Comparison of ENCODE assay signal across 21 mouse cellular contexts in the genomic region with DNA sequence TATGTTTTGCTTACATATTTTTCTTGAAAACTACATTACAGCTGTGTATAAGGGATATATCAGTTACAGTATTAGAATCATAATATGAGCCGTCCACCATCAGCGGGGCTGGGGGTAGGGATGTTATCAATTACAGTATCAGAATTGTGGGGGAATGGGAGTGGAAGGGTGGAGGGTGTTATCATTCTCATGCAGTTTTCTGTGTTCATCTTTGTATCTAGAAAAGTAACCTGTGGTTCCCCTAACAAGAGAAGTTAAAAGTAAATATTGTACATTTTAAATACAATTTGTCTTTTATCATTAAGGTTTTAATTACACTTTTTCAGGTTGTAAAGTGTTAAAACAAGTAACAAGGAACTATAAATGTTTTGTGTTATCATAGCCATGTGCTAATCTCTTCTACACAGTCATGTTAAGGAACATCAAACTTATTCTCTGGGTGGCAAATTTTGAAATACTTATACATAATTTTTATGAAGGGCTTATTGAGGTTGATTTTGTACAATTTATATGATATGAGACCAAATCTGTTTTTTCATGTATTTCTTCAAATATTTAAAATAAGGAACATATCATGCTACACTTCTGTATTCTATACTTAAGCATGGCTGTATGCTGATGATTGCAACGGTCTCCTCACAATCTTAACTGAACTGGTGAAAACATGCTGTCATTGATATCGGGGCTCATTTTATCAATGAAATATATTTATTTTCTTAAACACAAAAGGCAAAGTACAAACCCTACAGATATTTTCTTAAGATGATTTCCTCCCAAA.
DNase-seq lines count a peak whose midpoint lies in the region; ATAC-seq and TF ChIP-seq lines count a peak whose summit lies in the region.
"Had no signal": no experiment of that assay in that cellular context is flagged by ENCODE, and none has a peak within 500 bp of the region (broad histone marks: within the 10 kb centered on the region; RNA-seq: fewer than 3 reads in every experiment).

No protein-coding gene starts in this region.

- TF ChIP-seq POLR2A in MEL (IDR thresholded peaks at IDR 0.05; ENCODE audit: control insufficient read depth in 1 of 2, insufficient read depth in 1 of 2, low read depth in 1 of 2, low read length in 2 of 2, poor library complexity in 1 of 2): no peak

- H3K27me3 ChIP-seq in MEL (ENCODE audit: control insufficient read depth in 1 of 2, insufficient read depth in 2 of 2, low read length in 2 of 2): no peaks in the 10 kb centered on the region
- no peaks in the 10 kb centered on the region for H3K27me3 ChIP-seq in liver, embryonic 13.5 days
- no peaks in the 10 kb centered on the region for H3K27me3 ChIP-seq in liver, postnatal 0 days (ENCODE audit: insufficient read depth, low read length)
- H3K27me3 ChIP-seq: embryonic facial prominence, embryonic 15.5 days; forebrain, embryonic 15.5 days; heart, embryonic 12.5 days; hindbrain, embryonic 15.5 days had no signal

- H3K9me3 ChIP-seq in MEL (replicated peaks; ENCODE audit: insufficient read depth, low read length): no peaks in the 10 kb centered on the region
- no peaks in the 10 kb centered on the region for H3K9me3 ChIP-seq in liver, embryonic 13.5 days (replicated peaks)
- H3K9me3 ChIP-seq in liver, postnatal 0 days (ENCODE audit: low read length): no peaks in the 10 kb centered on the region
- H3K9me3 ChIP-seq: embryonic facial prominence, embryonic 15.5 days; forebrain, embryonic 15.5 days; heart, embryonic 12.5 days; hindbrain, embryonic 15.5 days had no signal

- 15% methylated on average over 4 of the region's 4 CpGs for WGBS in liver, embryonic 13.5 days (ENCODE audit: insufficient replicate concordance)
- WGBS in liver, postnatal 0 days (ENCODE audit: insufficient replicate concordance): 45% methylated on average over 4 of the region's 4 CpGs

- peak; percentile 88 to 93 for TF ChIP-seq EP300 in MEL (IDR thresholded peaks at IDR 0.05; ENCODE audit: low read depth in 1 of 2, low read length in 2 of 2)
- TF ChIP-seq EP300 in liver, postnatal 0 days (IDR thresholded peaks at IDR 0.05; ENCODE audit: low read depth): peak; percentile 76

- H3K4me3 ChIP-seq in MEL (ENCODE audit: control insufficient read depth in 1 of 2, insufficient read depth in 1 of 2, low read depth in 2 of 2, low read length in 2 of 2): peak overlapping the region in 1 of 2 experiments; percentile 23; a peak in 1 of 4 replicates
- no peak overlapping the region for H3K4me3 ChIP-seq in liver, embryonic 13.5 days (replicated peaks)
- no peak overlapping the region for H3K4me3 ChIP-seq in liver, postnatal 0 days (ENCODE audit: low read depth, low read length)
- H3K4me3 ChIP-seq: embryonic facial prominence, embryonic 15.5 days; erythroblast, embryonic 14.5 days; forebrain, embryonic 15.5 days; heart, adult 2 months; heart, embryonic 12.5 days; hindbrain, embryonic 15.5 days had no signal

- peak overlapping the region; percentile 98 for H3K27ac ChIP-seq in MEL (ENCODE audit: control insufficient read depth, low read depth, low read length)
- peak overlapping the region; percentile 83 for H3K27ac ChIP-seq in liver, embryonic 13.5 days
- H3K27ac ChIP-seq in liver, postnatal 0 days (ENCODE audit: low read depth): no peak overlapping the region
- H3K27ac ChIP-seq: embryonic facial prominence, embryonic 15.5 days; forebrain, embryonic 15.5 days; heart, adult 2 months; hindbrain, embryonic 15.5 days had no signal

- H3K9ac ChIP-seq in MEL (ENCODE audit: control insufficient read depth, low read depth, low read length, poor library complexity, severe bottlenecking): no peak overlapping the region; the same call in 1 of the 2 replicates
- no peak overlapping the region for H3K9ac ChIP-seq in liver, embryonic 13.5 days
- no peak overlapping the region for H3K9ac ChIP-seq in liver, postnatal 0 days (replicated peaks)
- H3K9ac ChIP-seq: embryonic facial prominence, embryonic 15.5 days; forebrain, embryonic 15.5 days; heart, embryonic 12.5 days; hindbrain, embryonic 15.5 days had no signal

- no peak overlapping the region for H3K4me2 ChIP-seq in liver, embryonic 13.5 days
- H3K4me2 ChIP-seq in liver, postnatal 0 days (ENCODE audit: low read depth, low read length): no peak overlapping the region
- H3K4me2 ChIP-seq: embryonic facial prominence, embryonic 15.5 days; forebrain, embryonic 15.5 days; heart, embryonic 12.5 days; hindbrain, embryonic 15.5 days had no signal

- no peaks in the 10 kb centered on the region for H3K79me2 ChIP-seq in MEL (ENCODE audit: control insufficient read depth, insufficient read depth, low read length, poor library complexity)

- H3K4me1 ChIP-seq in MEL (ENCODE audit: control insufficient read depth in 1 of 2, insufficient read depth in 2 of 2, low read length in 2 of 2): peaks cover 17 to 29% of the 10 kb centered on the region in 2 experiments
- H3K4me1 ChIP-seq in liver, embryonic 13.5 days (replicated peaks): peaks cover 52% of the 10 kb centered on the region
- peaks cover 8% of the 10 kb centered on the region; the same call in 1 of the 2 replicates for H3K4me1 ChIP-seq in liver, postnatal 0 days (ENCODE audit: insufficient read depth)
- H3K4me1 ChIP-seq: embryonic facial prominence, embryonic 15.5 days; forebrain, embryonic 15.5 days; heart, embryonic 12.5 days; hindbrain, embryonic 15.5 days had no signal

- ATAC-seq in erythroid progenitor cell, adult 5-6 weeks (replicated peaks; ENCODE audit: low FRiP score, poor library complexity, severe bottlenecking): peak; percentile 27; the same call in 1 of the 2 replicates
- ATAC-seq in liver, embryonic 13.5 days (ENCODE audit: low read depth): peak; percentile 83
- ATAC-seq in liver, postnatal 0 days: no peak
- ATAC-seq: forebrain, embryonic 15.5 days; inflammation-experienced regulatory T-cells, adult 6 months had no signal

- H3K36me3 ChIP-seq in MEL (ENCODE audit: control insufficient read depth in 1 of 2, insufficient read depth in 2 of 2, low read length in 2 of 2): peaks cover 0 to 33% of the 10 kb centered on the region in 2 experiments; a peak in 3 of 4 replicates
- H3K36me3 ChIP-seq in liver, embryonic 13.5 days: no peaks in the 10 kb centered on the region
- no peaks in the 10 kb centered on the region for H3K36me3 ChIP-seq in liver, postnatal 0 days (replicated peaks; ENCODE audit: insufficient read depth, low read length)
- H3K36me3 ChIP-seq: forebrain, embryonic 15.5 days; hindbrain, embryonic 15.5 days had no signal

- peak; percentile 66 for DNase-seq in MEL (ENCODE audit: low read depth, low spot score)
- peak; percentile 50 for DNase-seq in liver, embryonic 13.5 days
- no peak for DNase-seq in liver, postnatal 0 days
- no peak for DNase-seq in cerebellum, adult 11 months
- DNase-seq in cerebellum, postnatal 36 days: no peak
- no peak for DNase-seq in heart, postnatal 36 days
- DNase-seq in adrenal gland, postnatal 14 days: no peak
- DNase-seq: adrenal gland, adult 2 months; adrenal gland, postnatal 36 days; cerebellum, adult 18-20 months; cerebellum, adult 9-11 months; embryo, embryonic 11 days; gastrocnemius, postnatal 10 days; heart, adult 2 months had no signal

- TF ChIP-seq RAD21 in MEL (IDR thresholded peaks at IDR 0.05; ENCODE audit: low read depth, low read length): no peak

- no peak for TF ChIP-seq CTCF in MEL (IDR thresholded peaks at IDR 0.05 in 2 of 3, conservative IDR thresholded peaks at IDR 0.05 in 1 of 3; ENCODE audit: control insufficient read depth in 1 of 3, insufficient read depth in 1 of 3, low read depth in 2 of 3, low read length in 3 of 3, poor library complexity in 1 of 3, severe bottlenecking in 1 of 3)
- no peak for TF ChIP-seq CTCF in liver, postnatal 0 days (IDR thresholded peaks at IDR 0.05; ENCODE audit: low read depth)

- intact Hi-C loops in heart, postnatal 36 days (cut with DNase I): no loop called here

TF ChIP-seq in MEL, 35 proteins besides CTCF, POLR2A, EP300 and RAD21:
- TF ChIP-seq USF1 (IDR thresholded peaks at IDR 0.05; ENCODE audit: low read depth, low read length) (no peak), USF2 (IDR thresholded peaks at IDR 0.05; ENCODE audit: borderline replicate concordance in 1 of 2, insufficient read depth in 1 of 2, low read depth in 1 of 2, low read length in 2 of 2) (no peak), RCOR1 (IDR thresholded peaks at IDR 0.05; ENCODE audit: low read depth, low read length) (peak; percentile 37; the same call in 1 of the 2 replicates), SIN3A (IDR thresholded peaks at IDR 0.05; ENCODE audit: low read length) (peak; percentile 79), ZMIZ1 (IDR thresholded peaks at IDR 0.05; ENCODE audit: low read depth, low read length) (no peak), ETS1 (IDR thresholded peaks at IDR 0.05; ENCODE audit: low read depth, low read length) (peak; percentile 56; the same call in 1 of the 2 replicates), ZKSCAN1 (IDR thresholded peaks at IDR 0.05; ENCODE audit: low read depth, low read length) (no peak), MYC (IDR thresholded peaks at IDR 0.05; ENCODE audit: low read depth, low read length) (peak; percentile 46; the same call in 1 of the 2 replicates), MYB (IDR thresholded peaks at IDR 0.05; ENCODE audit: low read depth, low read length) (peak; percentile 92), ELF1 (IDR thresholded peaks at IDR 0.05; ENCODE audit: low read depth, low read length) (no peak), HCFC1 (IDR thresholded peaks at IDR 0.05; ENCODE audit: low read depth, low read length) (no peak), TCF12 (IDR thresholded peaks at IDR 0.05; ENCODE audit: low read depth, low read length) (peak; percentile 81), POLR2AphosphoS2 (IDR thresholded peaks at IDR 0.05; ENCODE audit: low read length) (no peak), BHLHE40 (IDR thresholded peaks at IDR 0.05; ENCODE audit: borderline replicate concordance, low read depth, low read length) (no peak), GATA1 (IDR thresholded peaks at IDR 0.05; ENCODE audit: low read depth, low read length) (peak; percentile 85), KAT2A (conservative IDR thresholded peaks at IDR 0.05; ENCODE audit: low read depth, low read length) (0 out of 2 replicates have a peak, but pooled peaks have one; percentile 24), TAL1 (IDR thresholded peaks at IDR 0.05; ENCODE audit: low read length) (peak; percentile 45), MXI1 (IDR thresholded peaks at IDR 0.05; ENCODE audit: low read depth, low read length) (peak; percentile 67), UBTF (IDR thresholded peaks at IDR 0.05; ENCODE audit: borderline replicate concordance, insufficient read depth, low read depth, low read length) (no peak), MEF2A (IDR thresholded peaks at IDR 0.05; ENCODE audit: extremely low read depth, insufficient replicate concordance, low read depth, low read length, poor library complexity, severe bottlenecking) (peak; percentile 15; the same call in 1 of the 2 replicates), MAX (IDR thresholded peaks at IDR 0.05; ENCODE audit: low read length) (peak; percentile 66)
TF ChIP-seq in MEL: peak in this region for 12.

Comparison
In these comparisons a context has a peak if more than half of its experiments do, and no peak if none do; other contexts are left out.
1. DNase-seq: peak in MEL (single experiment) and liver, embryonic 13.5 days (single experiment); none in liver, postnatal 0 days (single experiment), cerebellum, adult 11 months (single experiment), cerebellum, postnatal 36 days (0 of 2), heart, postnatal 36 days (0 of 2) and adrenal gland, postnatal 14 days (single experiment).